In the genomic region with DNA sequence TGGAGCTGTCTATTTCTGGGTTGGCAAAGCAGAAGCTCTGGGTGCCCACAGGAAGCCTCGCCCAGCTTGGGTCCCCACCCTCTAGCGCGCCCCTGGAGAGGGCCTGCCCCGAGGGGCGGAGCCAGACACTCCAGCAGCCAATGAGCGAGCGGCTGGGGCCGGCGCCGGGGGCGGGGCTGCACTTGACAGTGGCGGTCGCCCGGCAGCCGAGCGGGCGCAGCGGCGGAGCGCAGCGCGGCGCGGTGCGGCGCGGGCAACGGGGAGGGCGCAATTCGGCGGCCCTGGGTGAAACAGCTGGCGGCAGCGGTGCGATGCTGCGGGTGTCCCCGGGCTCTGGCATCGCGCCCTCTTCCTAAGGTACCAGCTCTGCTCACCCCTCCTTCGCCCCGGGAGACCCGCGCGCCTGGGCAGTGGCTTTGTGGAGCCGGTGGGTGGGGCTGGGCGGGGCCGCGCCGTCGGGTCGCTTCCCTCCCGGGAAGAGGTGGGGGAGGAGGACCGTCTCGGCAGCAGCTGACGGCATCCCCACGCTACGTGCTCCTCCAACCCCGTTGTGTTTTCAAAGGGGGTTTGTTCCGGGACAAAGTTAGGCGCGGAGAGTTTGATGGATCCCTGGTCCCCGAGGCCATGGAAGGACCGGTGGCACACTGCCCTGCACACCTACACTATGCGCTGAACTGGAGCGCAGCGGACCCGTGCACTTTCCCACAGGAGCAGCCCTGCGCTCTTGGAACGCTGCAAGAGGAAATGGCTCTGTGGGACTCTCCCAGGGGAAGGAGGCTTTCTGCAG, we compare ENCODE assay signal across 9 mouse cellular contexts. TPM values are rescaled to one million over a fixed set of nuclear protein-coding genes. Genes with fewer than 3 reads are reported as not detected.
A peak's percentile ranks its signal among the peaks of the same experiment; 100 is the strongest.
DNase-seq lines count a peak whose midpoint lies in the region; ATAC-seq and TF ChIP-seq lines count a peak whose summit lies in the region.
"Had no signal": no experiment of that assay in that cellular context is flagged by ENCODE, and none has a peak within 500 bp of the region (broad histone marks: within the 10 kb centered on the region; RNA-seq: fewer than 3 reads in every experiment).

A gene (plus strand): TSS at position 191 of the 787 bp plus-strand sequence.

- H3K4me1 ChIP-seq in forebrain, embryonic 12.5 days: peaks cover 15% of the 10 kb centered on the region
- peaks cover 26% of the 10 kb centered on the region for H3K4me1 ChIP-seq in heart, embryonic 16.5 days (ENCODE audit: control insufficient read depth, insufficient read depth, low read length)
- H3K4me1 ChIP-seq in liver, embryonic 14.5 days (replicated peaks; ENCODE audit: control insufficient read depth in 2 of 2, insufficient read depth in 2 of 2, low read length in 1 of 2): peaks cover 5 to 21% of the 10 kb centered on the region in 2 experiments
- 0 out of 2 replicates have a peak, but pooled peaks cover 5% of the 10 kb centered on the region for H3K4me1 ChIP-seq in stomach, embryonic 15.5 days

- TF ChIP-seq EP300 in liver, embryonic 14.5 days (IDR thresholded peaks at IDR 0.05; ENCODE audit: low read depth): no peak

- peak; percentile 100 for ATAC-seq in forebrain, embryonic 12.5 days (ENCODE audit: low FRiP score)
- peak; percentile 99 for ATAC-seq in heart, embryonic 16.5 days (replicated peaks; ENCODE audit: extremely low read depth, insufficient read depth, low FRiP score)
- peak; percentile 99 for ATAC-seq in liver, embryonic 14.5 days (ENCODE audit: insufficient read depth)
- peak; percentile 99 for ATAC-seq in stomach, embryonic 15.5 days (ENCODE audit: insufficient read depth, low FRiP score, low read depth)

- no peaks in the 10 kb centered on the region for H3K36me3 ChIP-seq in forebrain, embryonic 12.5 days (replicated peaks)
- no peaks in the 10 kb centered on the region for H3K36me3 ChIP-seq in heart, embryonic 16.5 days (ENCODE audit: control insufficient read depth, insufficient read depth)
- no peaks in the 10 kb centered on the region for H3K36me3 ChIP-seq in liver, embryonic 14.5 days (replicated peaks; ENCODE audit: control insufficient read depth, insufficient read depth, low read depth)
- no peaks in the 10 kb centered on the region for H3K36me3 ChIP-seq in stomach, embryonic 15.5 days
- H3K36me3 ChIP-seq: G1E had no signal

- peak within 1 kb of the TSS; percentile 67 for H3K4me2 ChIP-seq in forebrain, embryonic 12.5 days
- H3K4me2 ChIP-seq in heart, embryonic 16.5 days (ENCODE audit: low read depth, low read length): peak within 1 kb of the TSS; percentile 79
- peak within 1 kb of the TSS; percentile 75 for H3K4me2 ChIP-seq in liver, embryonic 14.5 days (ENCODE audit: low read depth)
- H3K4me2 ChIP-seq in stomach, embryonic 15.5 days: peak within 1 kb of the TSS; percentile 68

- H3K27me3 ChIP-seq in forebrain, embryonic 12.5 days: peaks cover 5% of the 10 kb centered on the region; the same call in 1 of the 2 replicates
- H3K27me3 ChIP-seq in heart, embryonic 16.5 days (ENCODE audit: control insufficient read depth, insufficient read depth, low read length): no peaks in the 10 kb centered on the region
- no peaks in the 10 kb centered on the region; the same call in 1 of the 2 replicates for H3K27me3 ChIP-seq in liver, embryonic 14.5 days (ENCODE audit: control insufficient read depth, insufficient read depth, low read length)
- no peaks in the 10 kb centered on the region for H3K27me3 ChIP-seq in stomach, embryonic 15.5 days (replicated peaks)

- no peak for TF ChIP-seq CTCF in liver, embryonic 14.5 days (IDR thresholded peaks at IDR 0.05; ENCODE audit: low read depth)

- no peaks in the 10 kb centered on the region for H3K9me3 ChIP-seq in forebrain, embryonic 12.5 days
- H3K9me3 ChIP-seq in heart, embryonic 16.5 days (replicated peaks; ENCODE audit: control insufficient read depth, low read length): peaks cover 3% of the 10 kb centered on the region; the same call in 1 of the 2 replicates
- H3K9me3 ChIP-seq in liver, embryonic 14.5 days (ENCODE audit: control insufficient read depth, low read length): no peaks in the 10 kb centered on the region
- H3K9me3 ChIP-seq in stomach, embryonic 15.5 days: no peaks in the 10 kb centered on the region

- under 1% methylated on average over 60 of the region's 68 CpGs for WGBS in forebrain, embryonic 12.5 days
- under 1% methylated on average over 65 of the region's 68 CpGs for WGBS in heart, embryonic 16.5 days
- under 1% methylated on average over 67 of the region's 68 CpGs for WGBS in liver, embryonic 14.5 days (ENCODE audit: insufficient replicate concordance)
- under 1% methylated on average over 68 of the region's 68 CpGs for WGBS in stomach, embryonic 15.5 days

- 0 out of 2 replicates have a peak within 1 kb of the TSS, but pooled peaks have one; percentile 36 for H3K27ac ChIP-seq in forebrain, embryonic 12.5 days
- H3K27ac ChIP-seq in heart, embryonic 16.5 days (ENCODE audit: low read length): peak within 1 kb of the TSS; percentile 81
- no peak within 1 kb of the TSS for H3K27ac ChIP-seq in liver, embryonic 14.5 days
- H3K27ac ChIP-seq in stomach, embryonic 15.5 days: peak within 1 kb of the TSS; percentile 55; the same call in 1 of the 2 replicates

- peak within 1 kb of the TSS; percentile 57 for H3K9ac ChIP-seq in forebrain, embryonic 12.5 days
- peak within 1 kb of the TSS; percentile 74 for H3K9ac ChIP-seq in heart, embryonic 16.5 days (ENCODE audit: low read length)
- H3K9ac ChIP-seq in liver, embryonic 14.5 days (replicated peaks): peak within 1 kb of the TSS; percentile 53
- no peak within 1 kb of the TSS for H3K9ac ChIP-seq in stomach, embryonic 15.5 days

- peak within 1 kb of the TSS; percentile 75 for H3K4me3 ChIP-seq in forebrain, embryonic 12.5 days (replicated peaks)
- peak within 1 kb of the TSS; percentile 64 for H3K4me3 ChIP-seq in heart, embryonic 16.5 days (ENCODE audit: low read length)
- peak within 1 kb of the TSS; percentile 51 to 60 for H3K4me3 ChIP-seq in liver, embryonic 14.5 days (ENCODE audit: insufficient read depth in 1 of 2, low read depth in 2 of 2, low read length in 2 of 2)
- peak within 1 kb of the TSS; percentile 66 for H3K4me3 ChIP-seq in stomach, embryonic 15.5 days (replicated peaks)

- peak; percentile 96 for DNase-seq in CD4-positive, CD25-positive, alpha-beta regulatory T cell, adult 2 months (ENCODE audit: low read depth, low spot score)
- peak; percentile 86 for DNase-seq in c-Kit-positive CD71-positive TER-119-positive erythroid progenitor cells, embryonic 14.5 days (ENCODE audit: low spot score)
- peak; percentile 91 to 94 for DNase-seq in kidney, postnatal 36 days
- peak; percentile 81 to 84 (median 83) for DNase-seq in liver, embryonic 14.5 days (ENCODE audit: low read depth in 3 of 3, low spot score in 3 of 3)
- DNase-seq in neural tube, embryonic 10.5 days (ENCODE audit: extremely low spot score, low spot score): peak; percentile 90

RNA-seq across cellular contexts. Expression of the gene that starts here (rescaled TPM):
- polyA plus RNA-seq in forebrain, embryonic 12.5 days (2016; fragmentation: Nextera tagmentation; extraction: Ambion mirVana): 15.2 and 18.2 TPM in 2 replicates
- polyA plus RNA-seq in heart, embryonic 16.5 days (2015; fragmentation: Nextera tagmentation; extraction: Ambion mirVana): 30.9 and 32.6 TPM in 2 replicates
- 1.3 and 1.4 TPM in 2 replicates for polyA plus RNA-seq in liver, embryonic 14.5 days (2012; rRNA removed)
- 1.9 and 2.5 TPM in 2 replicates for polyA plus RNA-seq in liver, embryonic 14.5 days (2014; fragmentation: Nextera tagmentation; extraction: Ambion mirVana)
- 8.6 and 9.7 TPM in 2 replicates for polyA plus RNA-seq in stomach, embryonic 15.5 days (2015; fragmentation: Nextera tagmentation; extraction: Ambion mirVana)
